Mouse (Mus musculus): ENCODE measurements around the gene Ube2e2.
"Not testable (repeated sequence)": the region's sequence is repeated elsewhere in the genome, so short reads cannot be mapped to it uniquely, and the experiment has no call there.

Ube2e2 gene

DNA sequence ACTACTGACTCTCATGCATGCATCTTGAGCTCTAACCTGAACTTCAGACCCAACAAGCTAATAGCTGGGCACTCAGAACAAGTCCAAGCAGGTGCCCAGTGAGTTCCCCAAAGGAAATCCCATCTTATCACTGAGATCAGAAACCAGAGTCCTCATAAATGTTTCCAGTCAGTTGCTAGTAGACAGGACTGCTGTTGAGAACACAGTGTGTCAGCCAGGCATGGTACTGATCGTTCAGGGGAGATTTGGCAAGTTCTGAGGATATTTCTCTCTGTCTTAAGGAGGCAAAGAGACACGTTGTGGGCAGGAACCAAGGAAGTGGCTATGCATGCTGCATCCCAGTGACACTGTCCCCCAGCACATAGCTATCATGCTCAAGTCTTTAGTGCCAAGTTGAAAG is 275.5 kb downstream of the Ube2e2 start:
- no peak for DNase-seq

DNA sequence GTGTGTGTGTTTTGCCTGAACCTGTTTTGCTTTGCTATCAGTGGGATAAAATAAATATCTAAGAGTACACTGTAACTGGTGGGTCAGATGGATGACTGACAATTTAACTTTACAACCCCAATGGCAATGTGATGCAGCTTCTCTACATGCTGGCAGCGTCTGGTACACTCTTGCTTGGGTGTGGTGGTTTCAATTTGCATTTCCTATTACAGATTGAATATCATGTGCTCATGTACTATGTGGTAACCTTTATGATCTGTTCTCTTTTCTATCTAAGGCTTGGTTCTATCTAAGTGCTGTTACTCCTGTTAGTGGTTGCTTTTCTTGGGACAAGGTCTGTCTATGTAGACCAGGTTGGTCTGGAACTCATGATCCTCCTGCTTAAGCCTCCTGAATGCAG is 292.1 kb downstream of the Ube2e2 start:
- DNase-seq = no peak

- no peak for DNase-seq
These were observed 307.6 kb downstream of the Ube2e2 start for GRCm38 (mm10) chr14:18586239-18587034.

DNA sequence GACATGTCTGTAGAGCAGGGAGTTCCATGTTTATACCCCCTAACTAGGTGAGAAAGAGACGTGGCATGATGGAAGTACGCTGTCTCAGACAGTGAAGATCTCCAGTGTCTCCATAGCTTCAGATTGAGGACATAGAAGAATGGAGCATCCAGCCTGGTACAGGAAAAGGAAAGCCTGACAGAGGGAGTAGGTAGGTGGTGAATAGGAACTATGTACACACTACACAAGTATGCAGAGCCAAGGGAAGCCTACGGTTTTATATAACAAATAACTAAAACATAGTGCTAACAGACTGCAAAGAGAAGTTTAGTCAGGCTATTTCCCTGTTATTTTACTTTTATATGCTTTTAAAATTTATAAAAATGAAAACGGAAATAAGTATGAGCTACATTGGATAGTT is 312.3 kb downstream of the Ube2e2 start:
- no peak for DNase-seq

DNA sequence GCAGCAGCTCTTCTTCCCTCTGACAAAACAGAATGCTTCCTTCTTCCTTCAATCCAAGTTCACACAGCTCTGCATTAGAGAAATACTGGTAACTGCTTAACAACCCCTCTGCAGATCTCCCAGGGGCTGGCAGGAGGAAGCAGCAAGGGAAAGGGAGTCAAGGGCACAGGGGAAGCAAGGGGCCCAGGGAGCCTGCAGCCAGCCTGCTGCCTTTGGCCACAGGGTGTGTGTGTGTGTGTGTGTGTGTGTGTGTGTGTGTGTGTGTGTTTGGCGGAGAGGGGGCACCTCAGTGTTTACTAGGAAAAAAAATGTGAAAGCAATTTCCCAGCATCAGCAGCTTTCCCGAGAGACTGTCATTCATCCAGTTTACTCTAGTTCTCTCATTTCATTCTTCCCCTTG is 319.3 kb downstream of the Ube2e2 start:
- DNase-seq = no peak

GRCm38 (mm10) chr14:18574130-18574721 is 319.8 kb downstream of the Ube2e2 start:
- DNase-seq = no peak

DNA sequence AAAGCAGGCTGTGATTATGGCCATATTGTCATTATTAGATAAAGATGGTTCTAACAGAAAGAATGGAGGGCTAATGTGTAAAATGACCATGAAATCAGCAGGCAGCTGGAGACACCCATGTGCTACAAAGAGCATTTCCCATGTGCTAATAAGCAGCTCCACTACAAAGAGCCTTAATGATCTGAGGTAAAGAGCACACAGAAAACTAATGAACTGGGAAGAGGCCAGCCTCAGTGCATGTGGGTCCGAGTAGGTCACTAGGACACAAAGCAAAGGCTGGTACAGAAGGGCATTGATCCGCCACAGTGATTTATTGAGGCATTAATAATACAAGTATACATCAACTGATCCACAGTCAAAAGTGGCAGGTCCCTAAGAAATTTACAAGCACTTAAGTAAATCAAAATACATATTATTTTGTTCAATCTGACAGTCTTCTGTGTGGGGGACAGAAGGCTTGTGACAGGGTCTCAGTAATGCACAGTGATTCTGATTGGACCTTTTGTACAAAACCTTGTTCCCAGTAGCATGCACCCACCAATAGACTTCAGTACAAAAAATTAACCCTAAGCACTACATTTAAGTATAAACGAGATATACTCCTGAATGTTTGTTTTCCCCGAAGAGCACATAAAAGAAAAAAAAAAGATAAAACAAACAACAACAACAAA is 320.6 kb downstream of the Ube2e2 start:
- DNase-seq = no peak

- DNase-seq = no peak
These were observed 321.2 kb downstream of the Ube2e2 start for GRCm38 (mm10) chr14:18572852-18573251.

GRCm38 (mm10) chr14:18569615-18570014 is 324.5 kb downstream of the Ube2e2 start:
- DNase-seq = no peak

GRCm38 (mm10) chr14:18564999-18565398 is 329.1 kb downstream of the Ube2e2 start:
- DNase-seq = not testable (repeated sequence)

DNA sequence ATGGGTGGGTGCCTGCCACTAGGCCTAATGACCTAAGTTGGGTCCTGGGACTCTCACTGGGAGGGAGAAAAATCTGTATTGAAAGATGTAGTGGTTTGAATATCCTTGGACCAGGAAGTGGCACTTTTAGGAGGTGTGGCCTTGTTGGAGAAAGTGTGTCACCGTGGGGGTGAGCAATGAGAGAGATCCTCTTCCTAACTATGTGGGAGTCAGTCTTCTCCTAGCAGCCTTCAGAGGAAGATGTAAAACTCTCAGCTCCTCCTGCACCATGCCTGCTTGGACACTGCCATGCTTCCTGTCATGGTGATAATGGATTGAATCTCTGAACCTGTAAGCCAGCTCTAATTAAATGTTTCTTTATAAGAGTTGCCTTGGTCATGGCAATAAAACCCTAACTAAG is 338.8 kb downstream of the Ube2e2 start:
- DNase-seq = no peak

GRCm38 (mm10) chr14:18554627-18554988 is 339.5 kb downstream of the Ube2e2 start:
- no peak for DNase-seq

- no peak for DNase-seq
These were observed 340.0 kb downstream of the Ube2e2 start for GRCm38 (mm10) chr14:18553987-18554626.

DNA sequence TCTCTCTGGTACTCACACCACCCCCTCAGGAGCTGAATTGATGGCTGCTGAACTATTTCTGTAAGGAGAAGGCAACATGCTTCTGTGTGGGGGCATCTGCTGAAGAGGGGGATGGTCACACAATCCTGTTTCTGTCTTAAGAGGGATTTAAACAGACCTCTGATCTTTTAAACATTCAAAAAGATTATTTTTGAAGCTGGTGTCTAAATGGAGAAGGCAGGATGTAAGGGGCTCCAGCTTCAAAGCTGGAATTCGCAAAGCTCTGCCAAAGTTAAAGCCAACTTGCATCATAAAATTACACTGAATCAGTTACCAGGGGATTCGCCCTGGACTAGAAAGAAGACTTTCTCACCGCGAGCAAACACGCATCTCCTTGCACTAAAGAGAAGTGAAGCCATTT is 346.5 kb downstream of the Ube2e2 start:
- no peak for DNase-seq

GRCm38 (mm10) chr14:18539092-18539491 is 355.0 kb downstream of the Ube2e2 start:
- not testable (repeated sequence) for DNase-seq

DNA sequence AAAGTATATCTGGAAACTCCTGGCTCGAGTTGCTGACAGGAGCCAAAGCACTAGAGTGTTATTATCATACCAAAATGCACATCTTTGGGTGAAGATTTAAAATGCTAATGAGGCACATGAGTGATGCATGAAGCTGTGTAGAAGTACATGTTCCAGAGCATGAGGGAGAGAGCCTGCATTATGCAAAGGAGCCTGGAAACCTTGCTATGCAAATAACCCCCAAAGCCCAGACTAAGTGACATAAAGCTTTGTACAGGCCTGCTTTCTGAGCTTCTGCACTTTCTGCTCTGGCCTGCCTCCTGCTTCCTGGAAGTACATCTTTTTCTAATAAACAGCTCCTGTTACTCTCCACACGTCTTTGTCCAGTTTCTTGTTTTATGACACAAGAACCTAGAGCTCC is 363.2 kb downstream of the Ube2e2 start:
- DNase-seq = no peak

GRCm38 (mm10) chr14:18530496-18530895 is 363.6 kb downstream of the Ube2e2 start:
- DNase-seq = no peak
